16 mouse cellular contexts compared by ENCODE assay signal in genomic region chr15:101803052-101803822, GRCm38 (mm10). TPM values are rescaled to one million over a fixed set of nuclear protein-coding genes. Genes with fewer than 3 reads are reported as not detected.
A peak's percentile ranks its signal among the peaks of the same experiment; 100 is the strongest.
DNase-seq lines count a peak whose midpoint lies in the region; ATAC-seq and TF ChIP-seq lines count a peak whose summit lies in the region.
"Had no signal": no experiment of that assay in that cellular context is flagged by ENCODE, and none has a peak within 500 bp of the region (broad histone marks: within the 10 kb centered on the region; RNA-seq: fewer than 3 reads in every experiment).

No protein-coding gene starts in this region.

- no peak overlapping the region for H3K4me3 ChIP-seq in hindbrain, embryonic 11.5 days (ENCODE audit: low read depth, low read length)
- H3K4me3 ChIP-seq in hindbrain, embryonic 16.5 days (ENCODE audit: low read length): no peak overlapping the region
- no peak overlapping the region for H3K4me3 ChIP-seq in lung, adult 2 months (replicated peaks; ENCODE audit: extremely low read depth, low read depth, low read length)
- H3K4me3 ChIP-seq: megakaryocyte, embryonic 14.5 days had no signal

- ATAC-seq in hindbrain, embryonic 11.5 days (ENCODE audit: low FRiP score): peak; percentile 47; the same call in 1 of the 2 replicates
- ATAC-seq in hindbrain, embryonic 16.5 days: no peak
- ATAC-seq: liver, postnatal 0 days had no signal

- no peaks in the 10 kb centered on the region for H3K4me1 ChIP-seq in hindbrain, embryonic 11.5 days (replicated peaks; ENCODE audit: control insufficient read depth, insufficient read depth, low read length)
- H3K4me1 ChIP-seq in hindbrain, embryonic 16.5 days (ENCODE audit: control insufficient read depth, insufficient read depth, low read depth, low read length): peaks cover 8% of the 10 kb centered on the region
- no peaks in the 10 kb centered on the region for H3K4me1 ChIP-seq in lung, adult 2 months (ENCODE audit: control insufficient read depth, insufficient read depth, low read length)
- H3K4me1 ChIP-seq: megakaryocyte, embryonic 14.5 days had no signal

- H3K4me2 ChIP-seq in hindbrain, embryonic 11.5 days (replicated peaks; ENCODE audit: low read depth, low read length): no peak overlapping the region
- no peak overlapping the region for H3K4me2 ChIP-seq in hindbrain, embryonic 16.5 days (ENCODE audit: low read length)

- no peaks in the 10 kb centered on the region for H3K36me3 ChIP-seq in hindbrain, embryonic 11.5 days (ENCODE audit: control insufficient read depth, insufficient read depth, low read length)
- no peaks in the 10 kb centered on the region for H3K36me3 ChIP-seq in hindbrain, embryonic 16.5 days (ENCODE audit: control insufficient read depth, insufficient read depth, low read length)

- intact Hi-C loops in left cerebral cortex, postnatal 25 days (cut with DNase I): loop anchor here (5.0 kb wide), 1 partner anchor 74 kb away; no protein-coding TSS in a partner anchor

- no peak overlapping the region for H3K27ac ChIP-seq in hindbrain, embryonic 11.5 days (ENCODE audit: low read depth, low read length)
- H3K27ac ChIP-seq in hindbrain, embryonic 16.5 days (ENCODE audit: low read depth, low read length): no peak overlapping the region

- H3K27me3 ChIP-seq in hindbrain, embryonic 11.5 days (ENCODE audit: control insufficient read depth, insufficient read depth, low read length): no peaks in the 10 kb centered on the region
- no peaks in the 10 kb centered on the region for H3K27me3 ChIP-seq in hindbrain, embryonic 16.5 days (replicated peaks; ENCODE audit: control insufficient read depth, insufficient read depth, low read length)

- TF ChIP-seq POLR2A in lung, adult 2 months (IDR thresholded peaks at IDR 0.05; ENCODE audit: borderline replicate concordance, extremely low read depth, low read depth, low read length): no peak

- H3K9me3 ChIP-seq in hindbrain, embryonic 11.5 days (ENCODE audit: control insufficient read depth, low read length): no peaks in the 10 kb centered on the region
- H3K9me3 ChIP-seq in hindbrain, embryonic 16.5 days (ENCODE audit: control insufficient read depth, low read length): no peaks in the 10 kb centered on the region
- H3K9me3 ChIP-seq: megakaryocyte, embryonic 14.5 days had no signal

- no peak for DNase-seq in hindbrain, embryonic 11.5 days (ENCODE audit: low spot score)
- peak; percentile 51 for DNase-seq in retina, postnatal 1 day
- DNase-seq in retina, embryonic 14.5 days (ENCODE audit: low spot score): no peak
- DNase-seq in left cerebral cortex, postnatal 25 days (ENCODE audit: low spot score in 2 of 2): peak; percentile 15 to 92
- peak; percentile 79 for DNase-seq in telencephalon, adult 2 months (ENCODE audit: low read depth, low spot score)
- no peak for DNase-seq in lung, adult 2 months
- no peak for DNase-seq in thymus, adult 18-20 months
- DNase-seq: heart, postnatal 36 days; liver, postnatal 0 days had no signal

- no peak for TF ChIP-seq CTCF in lung, adult 2 months (IDR thresholded peaks at IDR 0.05; ENCODE audit: insufficient read depth, low read length)

- WGBS in hindbrain, embryonic 11.5 days: 78% methylated on average over 11 of the region's 11 CpGs
- 53% methylated on average over 11 of the region's 11 CpGs for WGBS in hindbrain, embryonic 16.5 days
- 73% methylated on average over 11 of the region's 11 CpGs for WGBS in lung, adult 2 months

- no peak overlapping the region for H3K9ac ChIP-seq in hindbrain, embryonic 11.5 days (ENCODE audit: low read depth, low read length)
- H3K9ac ChIP-seq in hindbrain, embryonic 16.5 days (ENCODE audit: low read depth, low read length): no peak overlapping the region
- H3K9ac ChIP-seq: liver, postnatal 0 days had no signal

RNA-seq across cellular contexts. Expression of gene Krt73, which starts 1.1 kb away (rescaled TPM):
- polyA plus RNA-seq in hindbrain, embryonic 11.5 days (2014; fragmentation: Nextera tagmentation; extraction: Ambion mirVana): 0.08 and 0.24 TPM in 2 replicates
- 1.9 and 2.0 TPM in 2 replicates for polyA plus RNA-seq in hindbrain, embryonic 16.5 days (2015; fragmentation: Nextera tagmentation; extraction: Ambion mirVana)
- total RNA-seq in left cerebral cortex, postnatal 25 days (2021): 1 to 10 TPM; 1.3 to 2.0 TPM
- polyA plus RNA-seq in lung, adult 2 months (2012; rRNA removed): not detected in 2 replicates
- total RNA-seq: heart, postnatal 36 days had no signal
- polyA plus RNA-seq: C2C12; gonadal fat pad, adult 2 months; kidney, embryonic 16.5 days; limb, embryonic 11.5 days; liver, postnatal 0 days; stomach, embryonic 16.5 days had no signal

RNA-seq across cellular contexts. Expression of gene Krt2, which starts 14.7 kb away (rescaled TPM):
- not detected in 2 replicates for polyA plus RNA-seq in hindbrain, embryonic 11.5 days (2014; fragmentation: Nextera tagmentation; extraction: Ambion mirVana)
- polyA plus RNA-seq in hindbrain, embryonic 16.5 days (2015; fragmentation: Nextera tagmentation; extraction: Ambion mirVana): 0.20 TPM in 1 of 2 replicates, not detected in the other
- under 1 TPM; 0.16 to 0.23 TPM for total RNA-seq in left cerebral cortex, postnatal 25 days (2021)
- polyA plus RNA-seq in lung, adult 2 months (2012; rRNA removed): not detected in 2 replicates
- total RNA-seq: heart, postnatal 36 days had no signal
- polyA plus RNA-seq: C2C12; gonadal fat pad, adult 2 months; kidney, embryonic 16.5 days; limb, embryonic 11.5 days; liver, postnatal 0 days had no signal

RNA-seq across cellular contexts. Expression of gene Krt72, which starts 17.0 kb away (rescaled TPM):
- 0.10 TPM in 1 of 2 replicates, not detected in the other for polyA plus RNA-seq in hindbrain, embryonic 11.5 days (2014; fragmentation: Nextera tagmentation; extraction: Ambion mirVana)
- polyA plus RNA-seq in hindbrain, embryonic 16.5 days (2015; fragmentation: Nextera tagmentation; extraction: Ambion mirVana): 0.24 and 0.38 TPM in 2 replicates
- not detected for total RNA-seq in left cerebral cortex, postnatal 25 days (2021)
- polyA plus RNA-seq in lung, adult 2 months (2012; rRNA removed): not detected in 2 replicates
- total RNA-seq: heart, postnatal 36 days had no signal
- polyA plus RNA-seq: C2C12; gonadal fat pad, adult 2 months; kidney, embryonic 16.5 days; limb, embryonic 11.5 days; liver, postnatal 0 days; stomach, embryonic 16.5 days had no signal

RNA-seq across cellular contexts. Expression of gene Krt1, which starts 47.4 kb away (rescaled TPM):
- 1.5 and 1.8 TPM in 2 replicates for polyA plus RNA-seq in hindbrain, embryonic 11.5 days (2014; fragmentation: Nextera tagmentation; extraction: Ambion mirVana)
- 15.6 and 16.9 TPM in 2 replicates for polyA plus RNA-seq in hindbrain, embryonic 16.5 days (2015; fragmentation: Nextera tagmentation; extraction: Ambion mirVana)
- 1 to 10 TPM; 2.4 to 2.5 TPM for total RNA-seq in left cerebral cortex, postnatal 25 days (2021)
- 0.26 and 0.57 TPM in 2 replicates for polyA plus RNA-seq in lung, adult 2 months (2012; rRNA removed)
- total RNA-seq: heart, postnatal 36 days had no signal
- polyA plus RNA-seq: C2C12; liver, postnatal 0 days had no signal

Comparison
In these comparisons a context has a peak if more than half of its experiments do, and no peak if none do; other contexts are left out.
1. DNase-seq: peak in retina, postnatal 1 day (single experiment), left cerebral cortex, postnatal 25 days (2 of 2) and telencephalon, adult 2 months (single experiment); none in hindbrain, embryonic 11.5 days (single experiment), retina, embryonic 14.5 days (single experiment), lung, adult 2 months (single experiment) and thymus, adult 18-20 months (0 of 2).